Mouse (Mus musculus) CH12.LX (cell line): ENCODE measurements around the gene Scarb1. TPM values are rescaled to one million over a fixed set of nuclear protein-coding genes. Genes with fewer than 3 reads are reported as not detected.
"Not testable (repeated sequence)": the region's sequence is repeated elsewhere in the genome, so short reads cannot be mapped to it uniquely, and the experiment has no call there.

Source experiments
- DNase-seq: peaks from one replicate; pipeline ENCODE4 v3.0.0-alpha.2; 2013; ENCODE audit errors: extremely low read depth
- H3K27ac ChIP-seq: 2 replicates; pipeline ENCODE4 v1.5.1; 2012; ENCODE audit warnings: low read depth, mild to moderate bottlenecking, control low read depth, moderate library complexity; ENCODE audit not compliant: insufficient read depth
- H3K27me3 ChIP-seq: replicated peaks from 2 replicates; pipeline ENCODE3; 2012; ENCODE audit warnings: inconsistent platforms
- H3K36me3 ChIP-seq, 2 experiments: replicated peaks in 1 of 2; 2 replicates each; pipeline versions ENCODE3 to v1.6.1; 2012; ENCODE audit warnings: inconsistent platforms in 1 of 2, low read length in 1 of 2, mild to moderate bottlenecking in 1 of 2, mixed read lengths in 1 of 2, moderate library complexity in 1 of 2; ENCODE audit not compliant: control insufficient read depth in 1 of 2, insufficient read depth in 1 of 2
- H3K4me1 ChIP-seq, 2 experiments: 2 replicates each; pipeline ENCODE4 v1.6.1; 2012; ENCODE audit warnings: inconsistent platforms in 1 of 2, moderate library complexity in 1 of 2; ENCODE audit not compliant: insufficient read depth in 2 of 2, control insufficient read depth in 1 of 2
- H3K4me2 ChIP-seq: 2 replicates; pipeline ENCODE4 v1.6.1; 2012; ENCODE audit warnings: low read depth, mild to moderate bottlenecking, control low read depth; ENCODE audit not compliant: poor library complexity, insufficient read depth, severe bottlenecking
- H3K4me3 ChIP-seq, 3 experiments: fragments of 150-350 bp in 1 of 3; sonication (generic) in 1 of 3; replicated peaks in 1 of 3; 2 replicates each; pipeline versions ENCODE3 to v1.5.1; 2011 to 2012; ENCODE audit warnings: low read depth in 2 of 3, low read length in 2 of 3, mild to moderate bottlenecking in 2 of 3, moderate library complexity in 2 of 3, control low read depth in 1 of 3, improper control_type of control experiment in 1 of 3, inconsistent platforms in 1 of 3, mixed read lengths in 1 of 3; ENCODE audit not compliant: poor library complexity in 1 of 3
- H3K79me2 ChIP-seq: replicated peaks from 2 replicates; pipeline ENCODE4 v1.6.1; 2012; ENCODE audit warnings: mild to moderate bottlenecking, moderate library complexity; ENCODE audit not compliant: control insufficient read depth, poor library complexity, insufficient read depth, severe bottlenecking; ENCODE audit errors: extremely low read depth
- H3K9ac ChIP-seq: 2 replicates; pipeline ENCODE4 v1.6.1; 2012; ENCODE audit warnings: low read depth, mild to moderate bottlenecking, control low read depth, moderate library complexity; ENCODE audit not compliant: insufficient read depth
- H3K9me3 ChIP-seq: replicated peaks from 2 replicates; pipeline ENCODE3; 2012; ENCODE audit warnings: low read length, inconsistent platforms, mixed read lengths
- CHD1 ChIP-seq: IDR thresholded peaks from 2 replicates; pipeline ENCODE4 v1.6.1; 2012; ENCODE audit warnings: low read depth, low read length, improper control_type of control experiment, inconsistent platforms
- ELF1 ChIP-seq: IDR thresholded peaks from 2 replicates; pipeline ENCODE4 v1.6.1; 2014; ENCODE audit warnings: low read depth, mild to moderate bottlenecking, inconsistent platforms, low read length, improper control_type of control experiment
- ETS1 ChIP-seq: conservative IDR thresholded peaks from 2 replicates; pipeline ENCODE4 v1.6.1; 2012; ENCODE audit warnings: low read depth, mild to moderate bottlenecking, inconsistent platforms, low read length, improper control_type of control experiment, moderate library complexity
- GABPA ChIP-seq: IDR thresholded peaks from 2 replicates; pipeline ENCODE4 v1.6.1; 2012; ENCODE audit warnings: low read depth, low read length, improper control_type of control experiment, inconsistent platforms; ENCODE audit not compliant: insufficient replicate concordance
- JUN ChIP-seq: IDR thresholded peaks from 2 replicates; pipeline ENCODE4 v1.6.1; 2011; ENCODE audit warnings: low read depth, mild to moderate bottlenecking, low read length, improper control_type of control experiment, moderate library complexity; ENCODE audit not compliant: insufficient read depth
- JUND ChIP-seq: conservative IDR thresholded peaks from 2 replicates; pipeline ENCODE4 v1.6.1; 2011; ENCODE audit warnings: low read depth, low read length, improper control_type of control experiment
- MEF2A ChIP-seq: IDR thresholded peaks from 2 replicates; pipeline ENCODE4 v1.6.1; 2014; ENCODE audit warnings: low read depth, mild to moderate bottlenecking, inconsistent platforms, low read length, improper control_type of control experiment, borderline replicate concordance
- MYC ChIP-seq: IDR thresholded peaks from 2 replicates; pipeline ENCODE4 v1.6.1; 2011; ENCODE audit warnings: low read depth, mild to moderate bottlenecking, improper control_type of control experiment, low read length
- NRF1 ChIP-seq: IDR thresholded peaks from 2 replicates; pipeline ENCODE4 v1.6.1; 2014; ENCODE audit warnings: low read depth, mild to moderate bottlenecking, inconsistent platforms, low read length, improper control_type of control experiment, moderate library complexity
- PAX5 ChIP-seq: IDR thresholded peaks from 2 replicates; pipeline ENCODE4 v1.6.1; 2012; ENCODE audit warnings: low read length, inconsistent platforms, mixed read lengths
- POLR2A ChIP-seq: IDR thresholded peaks from 2 replicates; pipeline ENCODE4 v1.6.1; 2011; ENCODE audit warnings: low read depth, mild to moderate bottlenecking, improper control_type of control experiment, low read length
- RAD21 ChIP-seq: IDR thresholded peaks from 2 replicates; pipeline ENCODE4 v1.6.1; 2011; ENCODE audit warnings: low read depth, mild to moderate bottlenecking, low read length, improper control_type of control experiment, moderate library complexity
- SIN3A ChIP-seq: IDR thresholded peaks from 2 replicates; pipeline ENCODE4 v1.6.1; 2012; ENCODE audit warnings: low read length, improper control_type of control experiment, inconsistent platforms
- SMC3 ChIP-seq: IDR thresholded peaks from 2 replicates; pipeline ENCODE4 v1.6.1; 2011; ENCODE audit warnings: low read depth, low read length, improper control_type of control experiment
- TCF12 ChIP-seq: IDR thresholded peaks from 2 replicates; pipeline ENCODE4 v1.6.1; 2014; ENCODE audit warnings: low read depth, mild to moderate bottlenecking, inconsistent platforms, low read length, improper control_type of control experiment
- USF1 ChIP-seq: IDR thresholded peaks from 2 replicates; pipeline ENCODE4 v1.6.1; 2014; ENCODE audit warnings: low read depth, mild to moderate bottlenecking, inconsistent platforms, low read length, improper control_type of control experiment
- ZKSCAN1 ChIP-seq: IDR thresholded peaks from 2 replicates; pipeline ENCODE4 v1.6.1; 2012; ENCODE audit warnings: low read depth, inconsistent platforms, low read length, improper control_type of control experiment, borderline replicate concordance
- ZNF384 ChIP-seq: IDR thresholded peaks from 2 replicates; pipeline ENCODE4 v1.6.1; 2012; ENCODE audit warnings: low read depth, low read length, improper control_type of control experiment, inconsistent platforms
- dilution Hi-C: fragments of 300-500 bp; cut with MboI; formaldehyde crosslinking; loops from 2 replicates; pipeline ENCODE4 v1.14.3; 2020; ENCODE audit warnings: low sequenced_read_pairs; ENCODE audit not compliant: extremely low pct_unique_long_range_greater_than_20kb, extremely low pct_ligation_motif_present
- in situ Hi-C: fragments of 300-500 bp; cut with MboI; formaldehyde crosslinking; loops from 3 replicates; pipeline ENCODE4 v1.14.3; 2019; ENCODE audit warnings: low sequenced_read_pairs, low pct_ligation_motif_present, low pct_unique_long_range_greater_than_20kb, mixed read lengths
- polyA plus RNA-seq: library from polyadenylated mRNA; unstranded; fragments of >175 nt; gene quantifications from 2 replicates; pipeline ENCODE4 v1.2.1, GENCODE M21; 2012; ENCODE audit warnings: low read depth; ENCODE audit not compliant: insufficient read length
- total RNA-seq, 2 experiments: library from RNA; depleted of rRNA; stranded (reverse); fragments of 300-350 nt in 1 of 2; fragments of >200 nt in 1 of 2; gene quantifications; 2 replicates each; pipeline ENCODE4 v1.2.3; 2012 to 2014

Scarb1 gene
- total and polyA plus RNA-seq, 3 experiments: 11.6 to 24.7 (median 20.0) TPM

DNA sequence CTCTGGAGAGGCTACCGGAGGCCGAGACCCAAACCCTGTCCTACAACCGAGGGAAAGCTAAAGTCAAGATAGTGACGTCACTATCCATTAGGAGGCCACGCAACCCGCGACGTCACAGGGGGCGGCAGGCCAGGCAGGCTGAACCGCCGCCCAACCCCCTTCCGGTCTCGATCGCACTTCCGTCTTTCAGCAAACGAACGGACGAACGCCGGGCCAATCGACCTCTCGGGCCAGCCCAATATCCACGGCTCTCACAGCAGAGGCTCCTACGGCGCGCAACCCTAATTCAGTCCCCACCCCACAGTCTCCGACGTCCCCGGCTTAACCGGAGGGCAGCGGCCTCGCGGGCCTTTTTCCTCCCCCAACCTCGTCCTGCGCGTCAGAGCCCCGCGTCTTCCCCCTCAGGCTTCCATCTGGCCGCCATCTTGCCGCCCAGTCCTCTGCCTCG is 48.3 kb upstream of the Scarb1 start, which contains the start of gene Gm10382:
Gene Gm10382 (plus strand): TSS at position 192 of the 448 bp plus-strand sequence.
- dilution Hi-C loops (no loop called here), in situ Hi-C loops (no loop called here)
- no peak for TF ChIP-seq ZKSCAN1
- peak; percentile 24; the same call in 1 of the 2 replicates for TF ChIP-seq GABPA
- TF ChIP-seq ELF1: peak; percentile 80
- peak; percentile 39 for TF ChIP-seq SIN3A
- TF ChIP-seq JUN: peak; percentile 33
- no peak for TF ChIP-seq SMC3
- peak; percentile 32 for TF ChIP-seq ETS1
- no peak for TF ChIP-seq JUND
- Histone ChIP-seq H3K36me3 (peaks cover 28 to 29% of the 10 kb centered on the region in 2 experiments), H3K4me2 (peak within 1 kb of the TSS; percentile 81), H3K9ac (peak within 1 kb of the TSS; percentile 94), H3K9me3 (no peaks in the 10 kb centered on the region), H3K4me3 (peak within 1 kb of the TSS; percentile 44 to 94 (median 84)), H3K27ac (peak within 1 kb of the TSS; percentile 78), H3K4me1 (peaks cover 3 to 41% of the 10 kb centered on the region in 2 experiments; a peak in 3 of 4 replicates), H3K79me2 (peaks cover 28% of the 10 kb centered on the region), H3K27me3 (no peaks in the 10 kb centered on the region)
- peak; percentile 89 for DNase-seq

DNA sequence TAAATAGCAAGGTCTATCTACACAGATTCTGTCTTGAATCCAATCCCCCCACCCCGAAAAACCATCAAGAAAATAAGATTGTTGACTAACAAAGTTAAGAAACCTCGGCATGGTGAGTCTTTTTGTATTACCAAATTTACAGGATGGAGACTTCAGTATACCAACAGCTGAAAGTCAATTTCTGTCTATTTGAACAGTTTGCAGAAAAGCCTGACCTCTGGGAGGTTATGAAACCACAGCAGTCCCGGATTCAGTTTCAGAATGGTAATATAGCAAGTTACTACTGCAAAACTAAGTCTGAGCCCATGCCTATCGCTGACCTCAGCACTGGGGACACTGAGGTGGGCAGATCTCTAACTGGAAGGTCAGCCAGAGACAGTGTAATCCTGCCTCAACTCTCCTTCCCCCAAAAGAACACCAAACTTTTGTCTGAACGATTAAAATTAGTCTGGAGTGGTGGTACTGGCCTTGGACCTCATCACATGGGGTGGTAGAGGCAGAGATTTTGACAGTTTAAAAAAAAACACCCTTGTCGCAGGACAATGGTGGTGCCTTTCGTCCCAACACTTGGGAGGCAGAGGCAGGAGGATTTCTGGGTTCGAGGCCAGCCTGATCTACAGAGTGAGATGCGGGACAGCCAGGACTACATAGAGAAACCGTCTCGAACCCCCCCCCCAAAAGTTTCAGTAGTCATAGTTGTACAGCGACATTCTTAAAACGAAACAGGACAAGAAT is 47.6 kb upstream of the Scarb1 start:
- dilution Hi-C loops (no loop called here), in situ Hi-C loops (no loop called here)
- Histone ChIP-seq H3K36me3 (peaks cover 28 to 29% of the 10 kb centered on the region in 2 experiments), H3K27me3 (no peaks in the 10 kb centered on the region), H3K4me3 (peak overlapping the region; percentile 44 to 94 (median 84)), H3K27ac (no peak overlapping the region), H3K9ac (peak overlapping the region; percentile 94), H3K9me3 (no peaks in the 10 kb centered on the region), H3K4me2 (peak overlapping the region; percentile 81), H3K4me1 (peaks cover 3 to 47% of the 10 kb centered on the region in 2 experiments; a peak in 3 of 4 replicates), H3K79me2 (peaks cover 28% of the 10 kb centered on the region)
- DNase-seq: no peak
- TF ChIP-seq JUND (no peak), MYC (no peak), USF1 (no peak), NRF1 (no peak), PAX5 (no peak), SIN3A (no peak), ZNF384 (no peak), MEF2A (no peak), POLR2A (no peak; the same call in 1 of the 2 replicates), TCF12 (no peak), GABPA (no peak), ZKSCAN1 (no peak), SMC3 (no peak), RAD21 (no peak), CHD1 (no peak)

DNA sequence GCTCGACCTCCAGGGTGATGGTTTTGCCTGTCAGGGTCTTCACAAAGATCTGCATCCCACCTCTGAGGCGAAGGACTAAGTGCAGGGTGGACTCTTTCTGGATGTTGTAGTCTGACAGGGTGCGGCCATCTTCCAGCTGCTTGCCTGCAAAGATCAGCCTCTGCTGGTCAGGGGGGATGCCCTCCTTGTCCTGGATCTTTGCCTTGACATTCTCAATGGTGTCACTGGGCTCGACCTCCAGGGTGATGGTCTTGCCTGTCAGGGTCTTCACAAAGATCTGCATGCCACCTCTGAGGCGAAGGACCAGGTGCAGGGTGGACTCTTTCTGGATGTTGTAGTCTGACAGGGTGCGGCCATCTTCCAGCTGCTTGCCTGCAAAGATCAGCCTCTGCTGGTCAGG is 46.4 kb upstream of the Scarb1 start:
- H3K4me3 ChIP-seq, in situ Hi-C loops, H3K27ac ChIP-seq, H3K27me3 ChIP-seq, DNase-seq, H3K4me2 ChIP-seq, dilution Hi-C loops, H3K9ac ChIP-seq, H3K9me3 ChIP-seq: not testable (repeated sequence)
- Histone ChIP-seq H3K79me2 (peaks cover 28% of the 10 kb centered on the region), H3K4me1 (peaks cover 3 to 53% of the 10 kb centered on the region in 2 experiments; a peak in 3 of 4 replicates), H3K36me3 (peaks cover 28 to 29% of the 10 kb centered on the region in 2 experiments)
